Mouse (Mus musculus) bone marrow, adult 2 months (tissue): ENCODE results near the gene Thbs3. TPM values are rescaled to one million over a fixed set of nuclear protein-coding genes. Genes with fewer than 3 reads are reported as not detected.

Experiments used
- H3K27ac ChIP-seq: fragments of 200-500 bp; 2 replicates; pipeline ENCODE4 v1.5.1; 2012; ENCODE audit warnings: low read depth, mild to moderate bottlenecking, control low read depth, inconsistent platforms, low read length; ENCODE audit not compliant: control insufficient read depth, poor library complexity, insufficient read depth
- H3K4me1 ChIP-seq: fragments of 200-500 bp; 2 replicates; pipeline ENCODE4 v1.6.1; 2011; ENCODE audit warnings: low read length; ENCODE audit not compliant: control insufficient read depth, insufficient read depth
- H3K4me3 ChIP-seq: fragments of 200-500 bp; replicated peaks from 2 replicates; pipeline ENCODE3; 2011; ENCODE audit warnings: mild to moderate bottlenecking, low read depth, low read length, control low read depth; ENCODE audit not compliant: control insufficient read depth
- CTCF ChIP-seq: fragments of 200-500 bp; IDR thresholded peaks from 2 replicates; pipeline ENCODE4 v1.5.1; 2011; ENCODE audit warnings: low read length, control low read depth; ENCODE audit not compliant: control insufficient read depth, insufficient read depth
- POLR2A ChIP-seq: fragments of 200-500 bp; IDR thresholded peaks from 2 replicates; pipeline ENCODE4 v1.6.1; 2011; ENCODE audit warnings: low read depth, mild to moderate bottlenecking, control low read depth, low read length, borderline replicate concordance; ENCODE audit not compliant: control insufficient read depth
- WGBS: fragments of 180-500 bp; shearing (Covaris S2); methylation state at CpG from one replicate; pipeline ENCODE4 v1.1.7; 2018; 5-methylcytosine and 5-hydroxymethylcytosine counted together
- polyA plus RNA-seq: library from polyadenylated mRNA; stranded (reverse); fragments of >200 nt; gene quantifications from 2 replicates; pipeline ENCODE4 v1.2.4, GENCODE M21; 2011; ENCODE audit warnings: low replicate concordance; ENCODE audit not compliant: missing spikeins, insufficient read depth, insufficient read length

Gene Thbs3
- polyA plus RNA-seq, 1 experiment: 2.9 TPM

DNA sequence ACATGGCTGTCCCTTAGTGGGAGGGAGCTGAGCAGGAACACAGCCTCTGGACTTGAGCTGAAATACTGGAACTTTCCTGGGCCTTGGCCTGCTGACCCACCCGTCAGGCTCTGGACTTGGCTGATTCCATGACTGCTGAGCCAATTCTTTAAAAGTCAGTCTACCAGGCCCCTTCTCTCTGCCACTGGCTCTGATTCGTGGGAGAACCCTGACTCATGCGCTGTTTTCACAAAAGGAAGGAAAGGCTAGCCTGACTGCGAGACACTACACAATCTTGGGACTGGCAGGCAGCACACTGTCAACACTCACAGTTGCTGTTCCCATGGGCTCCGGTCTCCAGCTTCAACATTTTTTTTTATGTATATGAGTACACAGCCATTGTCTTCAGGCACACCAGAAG lies 41.2 kb downstream of the Thbs3 start:
- TF ChIP-seq POLR2A (no peak), CTCF (no peak)
- WGBS: 57% methylated on average over 5 of the region's 5 CpGs
- H3K4me3 ChIP-seq: no peak overlapping the region
- H3K4me1 ChIP-seq: no peaks in the 10 kb centered on the region
- H3K27ac ChIP-seq: no peak overlapping the region

DNA sequence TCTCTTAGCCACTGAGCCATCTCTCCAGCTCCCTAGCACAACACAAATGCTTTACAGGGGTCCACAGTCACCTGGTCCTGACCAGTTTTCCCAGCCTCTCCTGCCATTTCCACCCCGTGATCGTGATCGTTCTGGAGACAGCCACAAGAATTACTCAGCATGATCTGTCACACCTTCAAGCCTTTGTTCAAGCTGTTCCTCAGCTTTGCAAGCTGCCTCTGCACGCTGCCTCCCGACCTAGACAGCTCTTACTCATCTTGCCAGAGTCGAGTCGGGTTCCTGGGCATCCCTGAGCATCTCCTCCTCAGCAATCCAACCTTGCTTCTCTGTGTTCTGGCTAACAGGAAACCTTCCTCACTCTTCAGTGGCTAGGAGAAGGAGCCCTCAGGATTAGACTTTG lies 44.1 kb downstream of the Thbs3 start, which contains the start of gene Dpm3:
Gene Dpm3 (plus strand): TSS at position 283 of the 400 bp plus-strand sequence.
- Histone ChIP-seq H3K4me3 (no peak within 1 kb of the TSS), H3K27ac (no peak within 1 kb of the TSS), H3K4me1 (no peaks in the 10 kb centered on the region)
- TF ChIP-seq POLR2A: no peak
- no peak for TF ChIP-seq CTCF
- WGBS: 66% methylated on average over 7 of the region's 7 CpGs

DNA sequence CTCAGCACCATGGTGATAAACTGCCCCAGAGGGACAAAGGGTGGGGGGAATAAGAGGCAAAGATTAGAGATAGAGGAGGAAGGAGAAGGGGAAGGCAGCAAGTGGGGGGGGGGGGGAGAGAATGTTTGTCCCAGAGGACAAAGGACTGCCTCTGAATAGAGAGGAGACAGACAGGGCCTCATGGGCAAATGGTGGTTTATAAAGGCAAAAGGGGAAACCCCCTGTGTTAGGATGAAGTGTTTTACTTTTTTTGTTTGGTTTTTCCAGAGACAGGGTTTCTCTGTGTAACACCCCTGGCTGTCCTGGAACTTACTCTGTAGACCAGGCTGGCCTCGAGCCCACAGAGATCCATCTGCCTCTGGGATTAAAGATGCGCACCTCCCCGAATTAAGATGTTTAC lies 45.2 kb downstream of the Thbs3 start:
- Histone ChIP-seq H3K27ac (no peak overlapping the region), H3K4me1 (no peaks in the 10 kb centered on the region), H3K4me3 (no peak overlapping the region)
- no peak for TF ChIP-seq POLR2A
- 86% methylated on average over 3 of the region's 3 CpGs for WGBS

DNA sequence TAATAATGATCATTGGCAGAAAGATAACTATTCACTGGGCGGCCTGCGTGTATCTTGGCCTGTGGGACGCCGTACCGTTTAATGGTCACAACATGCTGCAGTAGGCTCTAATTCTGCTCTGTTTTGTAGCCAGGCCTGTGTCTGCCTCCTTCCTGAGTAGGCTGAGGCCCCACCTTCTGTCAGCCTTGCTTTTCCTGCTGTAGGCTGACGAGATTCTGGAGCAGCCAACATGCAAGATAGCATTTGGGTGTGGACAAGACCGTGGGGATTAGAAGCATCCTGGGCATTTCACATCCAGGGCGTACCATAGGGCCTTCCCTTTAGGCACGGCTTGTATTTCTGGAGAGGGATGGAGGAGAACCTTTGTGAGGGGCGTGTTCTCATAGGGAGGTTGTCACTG lies 47.4 kb downstream of the Thbs3 start:
- Histone ChIP-seq H3K27ac (no peak overlapping the region), H3K4me3 (no peak overlapping the region), H3K4me1 (no peaks in the 10 kb centered on the region; the same call in 1 of the 2 replicates)
- WGBS: 41% methylated on average over 10 of the region's 10 CpGs
- no peak for TF ChIP-seq CTCF

DNA sequence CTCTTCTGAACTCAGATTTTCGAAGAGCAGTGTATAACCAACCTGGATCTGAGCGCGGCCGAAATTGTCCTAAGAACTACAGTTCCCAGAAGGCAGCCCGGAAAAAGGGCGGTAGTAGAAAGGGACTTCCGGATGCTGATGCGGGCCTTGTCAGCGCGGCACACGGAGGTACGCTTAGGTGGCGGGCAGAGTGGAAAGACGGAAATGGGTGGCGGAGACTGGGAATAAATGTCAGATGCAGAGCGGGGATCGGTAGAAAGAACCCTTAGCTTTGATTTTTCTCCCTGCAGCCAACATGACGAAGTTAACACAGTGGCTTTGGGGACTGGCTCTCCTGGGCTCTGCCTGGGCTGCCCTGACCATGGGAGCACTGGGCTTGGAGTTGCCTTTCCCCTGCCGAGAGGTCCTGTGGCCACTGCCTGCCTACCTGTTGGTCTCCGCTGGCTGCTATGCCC lies 51.5 kb downstream of the Thbs3 start:
- Histone ChIP-seq H3K4me1 (peaks cover 1% of the 10 kb centered on the region; the same call in 1 of the 2 replicates), H3K4me3 (peak overlapping the region; percentile 74), H3K27ac (peak overlapping the region; percentile 39)
- WGBS: under 1% methylated on average over 20 of the region's 20 CpGs
- TF ChIP-seq POLR2A (peak; percentile 94), CTCF (no peak)

DNA sequence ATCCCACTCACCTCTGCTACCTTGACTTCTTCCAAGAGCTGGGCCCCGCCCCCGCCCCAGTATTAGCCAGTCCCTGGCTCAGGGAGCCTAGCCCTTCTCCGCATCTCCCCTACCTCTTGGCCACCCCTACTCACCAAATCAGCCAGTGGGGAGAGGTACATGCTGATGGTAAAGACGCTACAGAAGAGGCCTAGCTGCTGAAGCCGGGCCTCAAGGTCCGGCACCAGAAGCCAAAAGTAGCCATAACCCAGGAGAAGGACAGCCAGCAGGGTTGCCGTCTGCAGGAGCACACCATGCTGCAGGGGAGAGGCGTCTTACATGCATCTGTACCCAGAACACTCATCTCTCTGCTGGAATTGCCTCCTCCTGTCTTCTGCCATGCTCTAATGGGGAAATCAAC lies 53.9 kb downstream of the Thbs3 start:
- WGBS: 83% methylated on average over 8 of the region's 8 CpGs
- no peak overlapping the region for H3K27ac ChIP-seq
- no peak for TF ChIP-seq CTCF
- H3K4me3 ChIP-seq: no peak overlapping the region
- peaks cover 1% of the 10 kb centered on the region; the same call in 1 of the 2 replicates for H3K4me1 ChIP-seq

DNA sequence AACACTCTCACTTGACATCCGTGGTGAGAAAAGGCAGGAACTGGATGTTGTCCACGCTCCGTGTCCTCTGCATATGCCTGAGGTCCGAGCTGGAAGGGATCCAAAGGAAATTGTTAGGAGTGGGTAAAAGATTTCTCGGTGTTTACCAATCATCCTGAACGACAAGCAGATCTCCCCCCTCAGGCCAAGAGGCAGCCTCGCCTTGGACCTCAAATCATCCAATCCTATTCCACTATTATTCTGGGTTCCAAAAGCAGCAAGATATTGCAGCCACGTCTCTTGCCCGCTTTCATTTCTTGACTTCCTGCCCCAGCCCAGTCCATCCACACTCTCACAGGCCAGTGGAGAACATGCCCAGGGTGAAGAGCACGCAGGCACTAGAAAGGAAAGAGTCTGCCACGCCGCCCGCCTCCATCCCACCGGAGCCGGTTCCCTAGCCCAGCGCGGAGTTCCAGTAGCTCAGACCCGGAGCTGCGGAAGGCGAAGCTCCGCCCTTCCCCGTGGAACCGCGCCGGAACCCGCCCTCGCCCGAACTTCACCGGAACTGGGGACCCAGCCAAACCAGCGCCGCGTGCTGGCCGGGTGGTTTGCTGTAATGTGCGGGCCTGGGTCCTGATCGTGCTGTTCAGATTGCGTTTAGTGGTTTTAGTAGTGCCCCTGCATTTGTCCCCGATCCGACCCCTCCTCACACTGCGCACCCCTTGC lies 55.2 kb downstream of the Thbs3 start, which contains the start of gene Slc50a1:
Gene Slc50a1 (minus strand): TSS at position 520 of the 705 bp plus-strand sequence.
- H3K4me3 ChIP-seq: peak within 1 kb of the TSS; percentile 96
- H3K4me1 ChIP-seq: peaks cover 1% of the 10 kb centered on the region; the same call in 1 of the 2 replicates
- H3K27ac ChIP-seq: peak within 1 kb of the TSS; percentile 75
- under 1% methylated on average over 39 of the region's 39 CpGs for WGBS
- TF ChIP-seq POLR2A (peak; percentile 80; the same call in 1 of the 2 replicates), CTCF (peak; percentile 25; the same call in 1 of the 2 replicates)

DNA sequence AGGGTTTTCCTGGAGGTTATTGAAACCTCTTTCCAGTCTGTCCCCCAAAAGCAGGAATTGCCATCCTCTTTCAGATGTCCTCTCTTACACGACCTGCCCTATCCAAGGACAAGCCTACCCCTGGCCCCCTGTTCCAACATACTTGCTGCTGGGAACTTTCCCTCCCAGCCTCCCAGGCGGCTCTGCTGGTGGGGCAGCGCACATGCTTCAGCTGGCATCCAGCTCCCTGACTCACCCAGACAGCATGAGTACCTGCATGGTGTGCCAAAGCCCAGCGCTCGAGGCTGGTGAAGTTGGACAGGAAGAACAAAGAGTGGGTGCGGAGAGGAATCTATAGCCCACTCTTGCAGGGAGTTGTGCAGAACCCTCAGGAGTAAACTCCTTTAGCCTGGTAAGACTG lies 55.9 kb downstream of the Thbs3 start:
- no peak for TF ChIP-seq CTCF
- TF ChIP-seq POLR2A: no peak
- no peak overlapping the region for H3K4me3 ChIP-seq
- 65% methylated on average over 6 of the region's 6 CpGs for WGBS
- peaks cover 1% of the 10 kb centered on the region; the same call in 1 of the 2 replicates for H3K4me1 ChIP-seq
- no peak overlapping the region for H3K27ac ChIP-seq
